Mouse (Mus musculus) heart, postnatal 10 days (tissue): ENCODE results near the gene Impdh1. TPM values are rescaled to one million over a fixed set of nuclear protein-coding genes. Genes with fewer than 3 reads are reported as not detected.
"Not testable (repeated sequence)": the region's sequence is repeated elsewhere in the genome, so short reads cannot be mapped to it uniquely, and the experiment has no call there.

Experiments used
- DNase-seq, 2 experiments: peaks; one replicate each; pipeline ENCODE4 v3.0.0; 2021
- intact Hi-C: fragments of 180-260 bp; cut with DNase I; formaldehyde crosslinking; loops from one replicate; pipeline ENCODE4 v1.15.1; 2025
- total RNA-seq, 2 experiments: library from RNA; stranded (reverse); gene quantifications; 2 replicates each; pipeline ENCODE4 v1.2.3; 2021

Impdh1 gene
- total RNA-seq: 10 to 100 TPM; 35.2 to 41.5 TPM

GRCm38 (mm10) chr6:29215881-29216501, at the start of gene Impdh1:
TSS of gene Impdh1 (minus strand) at chr6:29216364.
- intact Hi-C loops: no loop called here
- peak; percentile 84 for DNase-seq

- intact Hi-C loops: no loop called here
- DNase-seq: no peak
Observed at GRCm38 (mm10) chr6:29264456-29264781, 48.3 kb upstream of the Impdh1 start.

- peak; percentile 78 to 82 for DNase-seq
Observed at GRCm38 (mm10) chr6:29263650-29264455, 47.7 kb upstream of the Impdh1 start.

GRCm38 (mm10) chr6:29261831-29262230, 45.7 kb upstream of the Impdh1 start:
- no peak for DNase-seq
- intact Hi-C loops: no loop called here

More at GRCm38 (mm10) chr6:29263650-29264455, 47.7 kb upstream of the Impdh1 start:
- intact Hi-C loops: no loop called here

GRCm38 (mm10) chr6:29259418-29259817, 43.3 kb upstream of the Impdh1 start:
- intact Hi-C loops: no loop called here
- no peak for DNase-seq

- intact Hi-C loops: no loop called here
- DNase-seq: no peak
Observed at GRCm38 (mm10) chr6:29247072-29247471, 30.9 kb upstream of the Impdh1 start.

- intact Hi-C loops: no loop called here
- no peak for DNase-seq
Observed at GRCm38 (mm10) chr6:29246585-29246984, 30.4 kb upstream of the Impdh1 start.

GRCm38 (mm10) chr6:29246183-29246582, 30.0 kb upstream of the Impdh1 start:
- intact Hi-C loops: no loop called here
- DNase-seq: no peak

GRCm38 (mm10) chr6:29245272-29246120, 29.3 kb upstream of the Impdh1 start:
- no peak for DNase-seq
- intact Hi-C loops: no loop called here

- intact Hi-C loops: no loop called here
- DNase-seq: no peak
Observed at GRCm38 (mm10) chr6:29242265-29242664, 26.1 kb upstream of the Impdh1 start.

GRCm38 (mm10) chr6:29241697-29242096, 25.5 kb upstream of the Impdh1 start:
- DNase-seq: no peak
- intact Hi-C loops: loop anchor here (1.0 to 2.0 kb wide), 2 partner anchors 38 to 77 kb away; partner anchors contain the start of genes Fam71f2 and Rbm28

GRCm38 (mm10) chr6:29240806-29241205, 24.6 kb upstream of the Impdh1 start:
- DNase-seq: peak; percentile 56 to 73
- intact Hi-C loops: loop anchor here (1.0 to 2.0 kb wide), 3 partner anchors 36 to 76 kb away; partner anchors contain the start of genes Fam71f2 and Rbm28

GRCm38 (mm10) chr6:29234272-29234671, 18.1 kb upstream of the Impdh1 start:
- peak; percentile 28 to 35 for DNase-seq

GRCm38 (mm10) chr6:29233710-29234109, 17.5 kb upstream of the Impdh1 start:
- intact Hi-C loops: no loop called here
- DNase-seq: no peak

More at GRCm38 (mm10) chr6:29234272-29234671, 18.1 kb upstream of the Impdh1 start:
- intact Hi-C loops: no loop called here

GRCm38 (mm10) chr6:29232321-29232720, 16.2 kb upstream of the Impdh1 start:
- intact Hi-C loops: no loop called here
- no peak for DNase-seq

- intact Hi-C loops: no loop called here
- no peak for DNase-seq
Observed at GRCm38 (mm10) chr6:29231799-29232198, 15.6 kb upstream of the Impdh1 start.

- intact Hi-C loops: no loop called here
- no peak for DNase-seq
Observed at GRCm38 (mm10) chr6:29230386-29230785, 14.2 kb upstream of the Impdh1 start.

- intact Hi-C loops: no loop called here
- no peak for DNase-seq
Observed at GRCm38 (mm10) chr6:29229265-29229913, 13.2 kb upstream of the Impdh1 start.

GRCm38 (mm10) chr6:29217717-29218116, 1.6 kb upstream of the Impdh1 start:
- intact Hi-C loops, DNase-seq: not testable (repeated sequence)

GRCm38 (mm10) chr6:29215181-29215580, 983 bp downstream of the Impdh1 start:
- intact Hi-C loops: no loop called here
- no peak for DNase-seq

GRCm38 (mm10) chr6:29214776-29215175, 1.4 kb downstream of the Impdh1 start:
- DNase-seq: no peak
- intact Hi-C loops: no loop called here
